Mouse (Mus musculus): Measurements from ENCODE around the gene Gm10944. TPM values are rescaled to one million over a fixed set of nuclear protein-coding genes. Genes with fewer than 3 reads are reported as not detected.

The Gm10944 gene
- not detected for total RNA-seq (2021)
- long read RNA-seq, experiment 1 = 0 reads
- long read RNA-seq, experiment 2 = 0 reads

GRCm38 (mm10) chr10:10681048-10681447 lies at the start of gene Gm10944:
Gene Gm10944, plus strand, starts transcription at chr10:10681348.
- intact Hi-C loops (cut with DNase I; ENCODE audit: low total_unique reads) = no loop called here
- DNase-seq = no peak

GRCm38 (mm10) chr10:10655991-10656390 lies 25.2 kb upstream of the Gm10944 start:
- no peak for DNase-seq
- intact Hi-C loops (cut with DNase I; ENCODE audit: low total_unique reads) = no loop called here

- DNase-seq = no peak
- intact Hi-C loops (cut with DNase I; ENCODE audit: low total_unique reads) = no loop called here
Observed at GRCm38 (mm10) chr10:10656621-10657020, 24.5 kb upstream of the Gm10944 start.

GRCm38 (mm10) chr10:10659161-10659560 lies 22.0 kb upstream of the Gm10944 start:
- no peak for DNase-seq
- intact Hi-C loops (cut with DNase I; ENCODE audit: low total_unique reads) = no loop called here

- intact Hi-C loops (cut with DNase I; ENCODE audit: low total_unique reads) = no loop called here
Observed at GRCm38 (mm10) chr10:10659976-10660375, 21.2 kb upstream of the Gm10944 start.

GRCm38 (mm10) chr10:10688907-10689667 lies 7.9 kb downstream of the Gm10944 start:
- intact Hi-C loops (cut with DNase I; ENCODE audit: low total_unique reads) = no loop called here
- DNase-seq = peak; percentile 19

More at GRCm38 (mm10) chr10:10659976-10660375, 21.2 kb upstream of the Gm10944 start:
- no peak for DNase-seq

GRCm38 (mm10) chr10:10689668-10690223 lies 8.6 kb downstream of the Gm10944 start:
- DNase-seq = no peak
- intact Hi-C loops (cut with DNase I; ENCODE audit: low total_unique reads) = no loop called here

GRCm38 (mm10) chr10:10697497-10697896 lies 16.3 kb downstream of the Gm10944 start:
- no peak for DNase-seq
- intact Hi-C loops (cut with DNase I; ENCODE audit: low total_unique reads) = no loop called here

GRCm38 (mm10) chr10:10700903-10701302 lies 19.8 kb downstream of the Gm10944 start:
- no peak for DNase-seq
- intact Hi-C loops (cut with DNase I; ENCODE audit: low total_unique reads) = no loop called here

GRCm38 (mm10) chr10:10701326-10701725 lies 20.2 kb downstream of the Gm10944 start:
- DNase-seq = no peak
- intact Hi-C loops (cut with DNase I; ENCODE audit: low total_unique reads) = no loop called here

GRCm38 (mm10) chr10:10708031-10708430 lies 26.9 kb downstream of the Gm10944 start:
- intact Hi-C loops (cut with DNase I; ENCODE audit: low total_unique reads) = no loop called here

GRCm38 (mm10) chr10:10710359-10710758 lies 29.2 kb downstream of the Gm10944 start:
- no peak for DNase-seq
- intact Hi-C loops (cut with DNase I; ENCODE audit: low total_unique reads) = no loop called here

More at GRCm38 (mm10) chr10:10708031-10708430, 26.9 kb downstream of the Gm10944 start:
- DNase-seq = no peak

- DNase-seq = no peak
- intact Hi-C loops (cut with DNase I; ENCODE audit: low total_unique reads) = no loop called here
Observed at GRCm38 (mm10) chr10:10710837-10711236, 29.7 kb downstream of the Gm10944 start.

GRCm38 (mm10) chr10:10726501-10726900 lies 45.4 kb downstream of the Gm10944 start:
- intact Hi-C loops (cut with DNase I; ENCODE audit: low total_unique reads) = no loop called here
- no peak for DNase-seq

Other genes starting within 250 kb of the Gm10944 start
- gene Adgb, start 209.0 kb upstream of the Gm10944 start, total RNA-seq (2021) = under 1 TPM in 1 of 2 experiments, not detected in 1; 0.08 TPM
- gene Rab32, start 123.1 kb upstream of the Gm10944 start, total RNA-seq (2021) = 1 to 10 TPM; 1.6 to 2.5 TPM

All from gastrocnemius, postnatal 14 days (tissue).